Mouse (Mus musculus) liver, postnatal 0 days (tissue): ENCODE measurements around the gene BC107364. TPM values are rescaled to one million over a fixed set of nuclear protein-coding genes. Genes with fewer than 3 reads are reported as not detected.
"Not testable (repeated sequence)": the region's sequence is repeated elsewhere in the genome, so short reads cannot be mapped to it uniquely, and the experiment has no call there.

Source experiments
- ATAC-seq: fragments of 200-750 bp; cut with Nextera tagmentation; 2 replicates; pipeline ENCODE4 v1.8.0; 2017; ENCODE audit warnings: mild to moderate bottlenecking, moderate library complexity
- DNase-seq: peaks from one replicate; pipeline ENCODE4 v3.0.0-alpha.2; 2016
- H3K27ac ChIP-seq: fragments of 300-500 bp; sonication (generic); 2 replicates; pipeline ENCODE4 v1.5.1; 2014; ENCODE audit warnings: antibody characterized with exemption, moderate library complexity, mild to moderate bottlenecking, low read depth
- H3K27me3 ChIP-seq: fragments of 300-500 bp; sonication (generic); 2 replicates; pipeline ENCODE4 v1.6.1; 2014; ENCODE audit warnings: low read length, control low read depth, mixed read lengths; ENCODE audit not compliant: insufficient read depth
- H3K36me3 ChIP-seq: fragments of 300-500 bp; sonication (generic); replicated peaks from 2 replicates; pipeline ENCODE4 v1.6.1; 2014; ENCODE audit warnings: mild to moderate bottlenecking, control low read depth, low read length, moderate library complexity, mixed read lengths; ENCODE audit not compliant: insufficient read depth
- H3K4me1 ChIP-seq: fragments of 300-500 bp; sonication (generic); 2 replicates; pipeline ENCODE4 v1.6.1; 2014; ENCODE audit warnings: antibody characterized with exemption, mild to moderate bottlenecking, control low read depth; ENCODE audit not compliant: insufficient read depth
- H3K4me2 ChIP-seq: fragments of 300-500 bp; sonication (generic); 2 replicates; pipeline ENCODE4 v1.6.1; 2014; ENCODE audit warnings: low read depth, mild to moderate bottlenecking, low read length, moderate library complexity, mixed read lengths
- H3K4me3 ChIP-seq: fragments of 300-500 bp; sonication (generic); 2 replicates; pipeline ENCODE4 v1.5.1; 2014; ENCODE audit warnings: low read depth, low read length
- H3K9ac ChIP-seq: fragments of 300-500 bp; sonication (generic); replicated peaks from 2 replicates; pipeline ENCODE4 v1.6.1; 2014; ENCODE audit warnings: mild to moderate bottlenecking, moderate library complexity
- H3K9me3 ChIP-seq: fragments of 300-500 bp; sonication (generic); 2 replicates; pipeline ENCODE4 v1.6.1; 2016; ENCODE audit warnings: mild to moderate bottlenecking, control low read depth, low read length, mixed read lengths
- CTCF ChIP-seq: sonication (generic); IDR thresholded peaks from 2 replicates; pipeline ENCODE4 v1.5.1; 2016; ENCODE audit warnings: antibody characterized with exemption, low read depth
- EP300 ChIP-seq: IDR thresholded peaks from 2 replicates; pipeline ENCODE4 v1.6.1; 2016; ENCODE audit warnings: antibody characterized with exemption, low read depth, mild to moderate bottlenecking
- WGBS: fragments of 180-500 bp; shearing (Covaris S2); extraction: QIAGEN DNeasy Blood & Tissue Kit; methylation state at CpG from one replicate; pipeline ENCODE4 v1.1.7; 2014; ENCODE audit not compliant: insufficient replicate concordance; 5-methylcytosine and 5-hydroxymethylcytosine counted together
- polyA plus RNA-seq: library from polyadenylated mRNA; unstranded; fragments of >200 nt; fragmentation: Nextera tagmentation; extraction: Ambion mirVana; gene quantifications from 2 replicates; pipeline ENCODE4 v1.2.1, GENCODE M21; 2015

Gene BC107364
- polyA plus RNA-seq, 1 experiment from 2014 or later: not detected

DNA sequence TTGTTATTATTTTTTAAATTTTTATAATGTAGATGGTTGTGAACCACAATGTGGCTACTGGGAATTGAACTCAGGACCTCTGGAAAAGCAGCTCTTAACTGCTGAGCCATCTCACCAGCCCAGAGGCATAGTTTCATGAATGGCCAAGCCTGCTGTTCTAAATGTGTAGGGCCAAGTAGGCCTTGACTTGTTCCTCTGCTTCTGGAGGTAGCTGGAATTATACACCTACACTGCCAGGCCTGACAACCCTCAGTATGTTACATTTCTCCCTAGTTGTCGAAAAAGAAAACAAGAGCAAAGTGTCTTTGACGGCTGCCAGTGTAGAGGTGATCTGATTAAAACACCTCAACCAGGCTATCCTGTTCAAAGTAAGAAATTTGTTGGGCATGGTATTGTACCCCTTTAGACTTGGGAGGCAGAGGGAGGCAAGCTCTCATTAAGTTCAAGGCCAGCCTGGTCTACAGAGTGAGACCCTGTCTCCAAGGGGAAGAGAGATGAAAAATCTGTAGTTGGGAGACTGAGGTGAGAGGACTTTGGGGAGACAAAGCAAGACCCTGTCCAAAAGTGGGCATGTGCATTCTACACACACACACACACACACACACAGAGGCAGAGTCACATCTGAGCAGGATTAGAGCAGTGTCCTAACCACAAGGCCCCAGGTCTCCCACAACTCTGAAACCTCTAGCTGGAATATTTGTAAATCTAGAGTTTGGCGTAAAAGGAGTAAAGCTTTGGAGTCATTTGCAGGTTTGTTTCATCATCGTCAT is 46.6 kb upstream of the BC107364 start:
- WGBS: 84% methylated on average over 4 of the region's 4 CpGs
- no peak for ATAC-seq
- no peak overlapping the region for H3K9ac ChIP-seq
- DNase-seq: peak; percentile 12
- H3K36me3 ChIP-seq: no peaks in the 10 kb centered on the region
- no peaks in the 10 kb centered on the region for H3K27me3 ChIP-seq
- TF ChIP-seq CTCF: no peak
- H3K4me2 ChIP-seq: no peak overlapping the region
- no peak overlapping the region for H3K27ac ChIP-seq
- H3K4me3 ChIP-seq: no peak overlapping the region
- H3K4me1 ChIP-seq: peaks cover 6% of the 10 kb centered on the region
- H3K9me3 ChIP-seq: no peaks in the 10 kb centered on the region

DNA sequence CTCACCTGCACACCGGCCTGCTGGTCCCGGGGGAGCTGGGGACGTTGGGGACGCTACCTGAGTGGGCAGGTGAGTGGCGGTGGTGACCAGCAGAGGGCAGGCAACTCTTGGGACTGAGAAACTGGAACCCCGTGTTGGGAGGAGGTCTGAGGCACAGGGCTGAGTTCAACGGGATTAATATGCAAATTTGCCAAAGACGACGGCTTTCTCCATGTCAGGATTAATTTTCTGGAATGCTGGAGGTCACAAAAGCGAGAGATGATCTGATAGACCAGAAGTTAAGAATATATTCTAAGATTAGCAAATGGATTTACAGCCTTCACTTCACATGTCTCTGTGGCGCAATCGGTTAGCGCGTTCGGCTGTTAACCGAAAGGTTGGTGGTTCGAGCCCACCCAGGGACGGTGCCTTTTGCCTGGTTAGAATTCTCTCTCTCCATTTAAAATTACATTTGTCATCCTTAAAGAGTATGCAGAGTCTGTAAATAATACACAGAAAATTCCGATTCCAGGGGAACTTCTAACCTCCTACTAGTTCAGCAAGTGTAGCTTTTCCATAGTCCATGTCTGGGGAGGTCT is 45.4 kb upstream of the BC107364 start:
- H3K36me3 ChIP-seq: no peaks in the 10 kb centered on the region
- peaks cover 6% of the 10 kb centered on the region for H3K4me1 ChIP-seq
- H3K4me2 ChIP-seq: peak overlapping the region; percentile 78
- H3K27me3 ChIP-seq: no peaks in the 10 kb centered on the region
- peak; percentile 33 for ATAC-seq
- TF ChIP-seq EP300 (no peak), CTCF (peak; percentile 80)
- DNase-seq: peak; percentile 83
- H3K9me3 ChIP-seq: no peaks in the 10 kb centered on the region
- H3K27ac ChIP-seq: peak overlapping the region; percentile 46
- peak overlapping the region; percentile 51 for H3K4me3 ChIP-seq
- peak overlapping the region; percentile 62 for H3K9ac ChIP-seq
- WGBS: under 1% methylated on average over 19 of the region's 19 CpGs

DNA sequence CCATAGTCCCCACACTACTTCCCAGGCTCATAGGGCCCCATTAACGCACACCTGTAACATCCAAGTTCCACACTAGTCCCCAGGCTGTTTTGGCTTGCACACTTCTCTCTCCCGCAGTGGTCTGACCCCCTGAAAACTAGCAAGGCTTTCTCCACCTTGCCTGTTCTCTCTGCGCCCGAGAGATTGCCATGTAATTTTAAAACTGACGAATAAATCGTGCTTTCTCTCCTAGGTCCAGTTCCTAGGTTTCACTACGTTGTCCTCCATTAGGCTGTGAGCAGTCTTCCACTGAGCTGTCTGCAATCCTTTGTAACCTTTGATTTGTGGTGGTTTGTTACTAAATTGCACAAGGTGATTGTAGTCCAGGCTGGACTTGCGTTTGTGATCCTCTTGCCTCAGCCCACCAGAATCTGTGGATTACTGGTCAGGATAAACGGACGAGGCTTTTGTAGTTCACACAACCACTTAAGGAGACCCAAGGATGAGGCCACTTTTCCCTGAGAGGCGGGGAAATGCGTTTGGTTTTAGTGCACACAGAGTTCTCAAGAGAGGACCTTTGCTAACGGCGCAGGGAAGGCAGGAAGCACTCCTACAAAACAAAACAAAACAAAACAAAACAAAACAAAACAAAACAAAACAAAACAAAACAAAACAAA is 44.6 kb upstream of the BC107364 start:
- H3K4me1 ChIP-seq: not testable (repeated sequence)
- WGBS: 22% methylated on average over 14 of the region's 14 CpGs
- H3K4me2 ChIP-seq: peak overlapping the region; percentile 78

DNA sequence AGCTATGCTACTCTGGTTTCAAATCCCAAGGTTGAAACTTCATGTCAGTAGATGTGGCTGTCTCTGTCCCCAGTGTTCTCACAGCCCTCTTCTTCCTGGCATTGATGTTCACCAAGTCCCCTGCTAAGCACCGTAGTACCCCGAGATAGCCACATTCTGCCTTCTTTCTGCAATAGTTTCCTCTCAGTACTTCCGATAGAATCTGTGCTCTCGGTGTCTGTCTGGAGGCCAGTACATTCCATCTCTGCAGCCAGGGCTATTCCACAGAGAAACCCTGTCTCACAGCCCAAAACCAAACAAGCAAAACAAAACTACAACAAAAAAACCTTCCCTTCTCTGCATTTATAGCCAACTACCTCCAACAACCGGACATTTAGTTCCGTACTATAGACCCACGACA is 44.1 kb upstream of the BC107364 start:
- WGBS: 67% methylated on average over 7 of the region's 7 CpGs
- Histone ChIP-seq H3K27ac (no peak overlapping the region), H3K9ac (no peak overlapping the region; the same call in 1 of the 2 replicates), H3K4me2 (peak overlapping the region; percentile 78; the same call in 1 of the 2 replicates), H3K36me3 (no peaks in the 10 kb centered on the region), H3K4me3 (no peak overlapping the region), H3K4me1 (peaks cover 6% of the 10 kb centered on the region), H3K27me3 (no peaks in the 10 kb centered on the region), H3K9me3 (no peaks in the 10 kb centered on the region)
- ATAC-seq (no peak), DNase-seq (no peak)
- no peak for TF ChIP-seq EP300
- TF ChIP-seq CTCF: no peak

More for the DNA sequence above, 44.6 kb upstream of the BC107364 start:
- not testable (repeated sequence) for ATAC-seq, DNase-seq, H3K36me3 ChIP-seq, H3K27me3 ChIP-seq, H3K9me3 ChIP-seq
- Histone ChIP-seq H3K4me3 (peak overlapping the region; percentile 51), H3K27ac (peak overlapping the region; percentile 41), H3K9ac (peak overlapping the region; percentile 62)

DNA sequence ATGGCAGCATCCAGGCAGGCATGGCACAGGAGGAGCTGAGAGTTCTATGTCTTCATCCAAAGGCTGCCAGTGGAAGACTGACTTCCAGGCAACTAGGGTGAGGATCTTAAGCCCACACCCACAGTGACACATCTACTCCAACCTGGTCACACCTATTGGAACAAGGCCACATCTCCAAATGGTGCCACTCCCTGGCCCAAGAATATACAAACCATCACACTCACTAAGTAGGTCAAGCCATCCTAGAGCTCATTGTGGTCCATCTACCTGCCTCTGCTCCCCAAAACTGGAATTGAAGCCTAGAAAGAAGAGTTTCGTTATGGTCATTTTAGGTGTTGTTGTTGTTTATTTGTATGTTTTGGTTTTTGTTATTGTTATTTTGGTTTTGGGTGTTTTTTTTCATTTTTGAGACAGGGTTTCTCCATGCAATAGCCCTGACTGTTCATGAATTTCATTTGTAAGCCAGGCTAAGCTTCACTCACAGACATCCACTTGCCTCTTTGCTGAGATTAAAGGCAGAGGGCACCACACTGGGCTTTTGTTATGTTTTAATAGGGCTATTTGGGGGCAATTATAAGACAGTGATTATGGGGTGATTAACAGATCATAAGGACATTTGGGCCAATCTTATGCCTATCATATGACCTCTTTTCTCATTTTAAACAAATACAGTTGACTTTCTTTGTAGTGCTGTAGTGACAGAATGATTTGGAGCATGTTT is 43.5 kb upstream of the BC107364 start:
- Histone ChIP-seq H3K27ac (no peak overlapping the region), H3K4me3 (no peak overlapping the region), H3K9ac (no peak overlapping the region), H3K27me3 (no peaks in the 10 kb centered on the region), H3K4me2 (no peak overlapping the region), H3K36me3 (no peaks in the 10 kb centered on the region), H3K4me1 (peaks cover 6% of the 10 kb centered on the region), H3K9me3 (no peaks in the 10 kb centered on the region)
- no peak for DNase-seq
- ATAC-seq: no peak
- WGBS: 90% methylated on average over 1 of the region's 1 CpGs
- no peak for TF ChIP-seq EP300
- TF ChIP-seq CTCF: no peak

DNA sequence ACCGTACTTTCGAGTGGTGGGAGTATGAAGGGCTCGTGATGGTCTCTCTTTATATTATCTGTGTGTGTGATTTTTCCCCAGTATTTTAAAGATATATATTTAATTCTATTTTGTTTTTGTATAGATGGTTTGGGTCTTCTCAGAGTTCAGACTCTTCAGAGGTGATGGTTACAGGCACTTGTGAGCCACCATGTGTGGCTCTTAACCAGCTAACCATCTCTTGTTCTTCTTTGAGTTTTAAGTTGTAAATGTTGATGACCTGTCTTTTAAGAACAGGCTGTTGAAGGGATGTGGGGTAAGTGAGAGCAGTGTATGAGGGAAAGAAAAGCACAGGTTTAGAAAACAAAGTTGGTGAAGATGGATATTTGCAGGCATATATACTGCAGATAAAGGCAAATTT is 42.8 kb upstream of the BC107364 start:
- no peak for DNase-seq
- Histone ChIP-seq H3K4me1 (peaks cover 6% of the 10 kb centered on the region), H3K27me3 (no peaks in the 10 kb centered on the region), H3K4me3 (no peak overlapping the region), H3K9ac (no peak overlapping the region), H3K36me3 (no peaks in the 10 kb centered on the region), H3K27ac (no peak overlapping the region), H3K4me2 (no peak overlapping the region), H3K9me3 (no peaks in the 10 kb centered on the region)
- TF ChIP-seq CTCF: no peak
- no peak for TF ChIP-seq EP300
- WGBS: 93% methylated on average over 3 of the region's 3 CpGs
- no peak for ATAC-seq

DNA sequence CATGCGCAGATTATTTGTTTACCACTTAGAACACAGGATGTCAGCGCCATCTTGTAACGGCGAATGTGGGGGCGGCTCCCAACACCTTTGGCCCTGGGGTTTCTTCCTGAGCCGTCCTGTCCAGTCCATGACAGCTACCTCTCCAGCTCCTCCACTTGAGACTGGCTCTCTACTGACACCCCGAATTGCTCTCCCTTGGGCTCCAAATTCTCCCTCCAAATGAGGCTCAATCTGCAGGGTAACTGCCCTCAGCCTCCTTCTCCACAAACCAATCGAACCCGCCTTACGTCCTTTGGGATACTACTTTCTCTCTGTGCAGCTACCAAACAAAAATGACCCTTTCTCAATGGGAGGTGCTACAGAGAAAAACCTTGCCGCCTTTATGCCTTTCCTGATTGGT is 42.4 kb upstream of the BC107364 start:
- H3K27ac ChIP-seq, H3K4me3 ChIP-seq, DNase-seq, H3K9ac ChIP-seq, H3K36me3 ChIP-seq, H3K4me1 ChIP-seq, H3K27me3 ChIP-seq, H3K9me3 ChIP-seq, ATAC-seq, H3K4me2 ChIP-seq: not testable (repeated sequence)
- WGBS: 91% methylated on average over 5 of the region's 11 CpGs

DNA sequence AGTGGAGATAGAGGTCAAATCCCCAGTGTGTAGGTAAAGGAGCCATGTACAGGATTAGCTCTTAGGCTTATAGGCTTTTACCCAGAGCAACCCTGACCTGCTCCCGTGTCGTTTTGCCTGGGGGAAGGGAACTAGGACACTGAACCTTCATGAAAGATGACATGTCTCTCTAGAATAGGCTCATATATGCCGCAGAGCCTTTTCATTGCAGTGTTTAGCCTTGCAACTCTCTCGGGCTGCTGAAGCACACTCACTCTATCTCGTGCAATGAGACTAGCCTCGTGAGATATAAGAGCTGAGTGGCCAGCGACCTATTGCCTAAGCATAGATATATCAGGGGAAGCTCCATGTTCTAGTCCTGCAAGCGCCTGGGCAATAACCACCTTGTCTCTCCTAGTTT is 37.5 kb upstream of the BC107364 start:
- H3K36me3 ChIP-seq, H3K4me3 ChIP-seq, H3K9ac ChIP-seq, H3K27me3 ChIP-seq, H3K4me1 ChIP-seq, ATAC-seq, H3K4me2 ChIP-seq, H3K9me3 ChIP-seq, DNase-seq: not testable (repeated sequence)
- 43% methylated on average over 3 of the region's 8 CpGs for WGBS
- H3K27ac ChIP-seq: peak overlapping the region; percentile 92
